Mouse (Mus musculus) midbrain, postnatal 0 days (tissue): Measurements from ENCODE around the gene Irf1. TPM values are rescaled to one million over a fixed set of nuclear protein-coding genes. Genes with fewer than 3 reads are reported as not detected.

ENCODE experiments used
- ATAC-seq: fragments of 200-750 bp; cut with Nextera tagmentation; 2 replicates; pipeline ENCODE4 v1.8.0; 2017; ENCODE audit warnings: moderate number of reproducible peaks, mild to moderate bottlenecking, moderate TSS enrichment, moderate library complexity; ENCODE audit not compliant: low FRiP score
- DNase-seq: peaks from one replicate; pipeline ENCODE4 v3.0.0-alpha.2; 2015; ENCODE audit warnings: low spot score
- H3K27ac ChIP-seq: fragments of 300-500 bp; sonication (generic); 2 replicates; pipeline ENCODE4 v1.5.1; 2014; ENCODE audit warnings: low read depth, mild to moderate bottlenecking, low read length, mixed read lengths
- H3K27me3 ChIP-seq: fragments of 300-500 bp; sonication (generic); 2 replicates; pipeline ENCODE4 v1.6.1; 2014; ENCODE audit warnings: low read length, control low read depth, mixed read lengths; ENCODE audit not compliant: insufficient read depth
- H3K36me3 ChIP-seq: fragments of 300-500 bp; sonication (generic); 2 replicates; pipeline ENCODE4 v1.6.1; 2014; ENCODE audit warnings: low read length, control low read depth, mixed read lengths; ENCODE audit not compliant: insufficient read depth
- H3K4me1 ChIP-seq: fragments of 300-500 bp; sonication (generic); 2 replicates; pipeline ENCODE4 v1.6.1; 2014; ENCODE audit warnings: mild to moderate bottlenecking, control low read depth, antibody characterized with exemption, low read length, mixed read lengths; ENCODE audit not compliant: insufficient read depth
- H3K4me2 ChIP-seq: fragments of 300-500 bp; sonication (generic); 2 replicates; pipeline ENCODE4 v1.6.1; 2014; ENCODE audit warnings: low read depth, mild to moderate bottlenecking, low read length, mixed read lengths; ENCODE audit not compliant: poor library complexity, severe bottlenecking
- H3K4me3 ChIP-seq: fragments of 300-500 bp; sonication (generic); 2 replicates; pipeline ENCODE4 v1.5.1; 2014; ENCODE audit warnings: low read depth, mild to moderate bottlenecking, low read length, moderate library complexity
- H3K9ac ChIP-seq: fragments of 300-500 bp; sonication (generic); replicated peaks from 2 replicates; pipeline ENCODE4 v1.6.1; 2014; ENCODE audit warnings: mild to moderate bottlenecking, low read length, moderate library complexity, mixed read lengths; ENCODE audit not compliant: poor library complexity, severe bottlenecking
- H3K9me3 ChIP-seq: fragments of 300-500 bp; sonication (generic); 2 replicates; pipeline ENCODE4 v1.6.1; 2016; ENCODE audit warnings: low read length, control low read depth
- CTCF ChIP-seq: IDR thresholded peaks from 2 replicates; pipeline ENCODE4 v1.5.1; 2016; ENCODE audit warnings: antibody characterized with exemption, mild to moderate bottlenecking
- WGBS: fragments of 180-500 bp; shearing (Covaris S2); extraction: QIAGEN DNeasy Blood & Tissue Kit; methylation state at CpG from one replicate; pipeline ENCODE4 v1.1.7; 2014; 5-methylcytosine and 5-hydroxymethylcytosine counted together
- polyA plus RNA-seq: library from polyadenylated mRNA; unstranded; fragments of >200 nt; fragmentation: Nextera tagmentation; extraction: Ambion mirVana; gene quantifications from 2 replicates; pipeline ENCODE4 v1.2.1, GENCODE M21; 2015
- total RNA-seq: library from RNA; depleted of rRNA; stranded (reverse); fragments of >200 nt; gene quantifications from 2 replicates; pipeline ENCODE4 v1.2.3, GENCODE M21; 2014

The Irf1 gene
- total and polyA plus RNA-seq, 2 experiments from 2014 or later = 0.93 to 4.0 TPM

DNA sequence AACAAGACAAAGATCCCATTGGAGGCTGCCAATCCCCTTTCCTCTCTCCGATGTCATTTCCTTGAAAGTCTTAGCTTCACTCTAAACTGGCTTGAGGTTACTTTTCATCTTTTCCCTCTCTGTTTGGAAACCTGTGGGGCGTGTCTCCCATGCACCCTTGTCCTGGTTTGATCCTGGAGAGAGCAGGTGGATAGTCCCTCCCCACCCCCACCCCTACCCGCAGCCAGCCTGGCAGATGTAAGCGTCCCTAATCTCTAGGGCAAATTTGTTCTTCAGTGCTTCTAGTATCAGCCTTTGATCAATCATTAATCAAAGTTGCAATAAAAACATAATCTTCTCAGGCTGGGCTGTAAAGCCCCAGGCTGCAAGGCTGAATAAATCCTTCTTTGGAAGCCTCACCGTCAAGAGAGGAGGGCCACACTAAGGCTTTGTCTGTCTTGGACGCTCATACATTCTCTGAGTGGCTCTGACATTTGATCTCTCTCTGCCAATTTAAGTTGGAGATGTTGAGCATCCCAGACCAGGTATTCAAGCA is 27.6 kb downstream of the Irf1 start:
- WGBS = 27% methylated on average over 6 of the region's 6 CpGs
- Histone ChIP-seq H3K27me3 (no peaks in the 10 kb centered on the region), H3K27ac (no peak overlapping the region), H3K9me3 (no peaks in the 10 kb centered on the region), H3K4me1 (peaks cover 7% of the 10 kb centered on the region; the same call in 1 of the 2 replicates), H3K4me3 (no peak overlapping the region), H3K9ac (no peak overlapping the region), H3K36me3 (no peaks in the 10 kb centered on the region), H3K4me2 (no peak overlapping the region)
- DNase-seq (no peak), ATAC-seq (no peak)
- TF ChIP-seq CTCF = no peak

DNA sequence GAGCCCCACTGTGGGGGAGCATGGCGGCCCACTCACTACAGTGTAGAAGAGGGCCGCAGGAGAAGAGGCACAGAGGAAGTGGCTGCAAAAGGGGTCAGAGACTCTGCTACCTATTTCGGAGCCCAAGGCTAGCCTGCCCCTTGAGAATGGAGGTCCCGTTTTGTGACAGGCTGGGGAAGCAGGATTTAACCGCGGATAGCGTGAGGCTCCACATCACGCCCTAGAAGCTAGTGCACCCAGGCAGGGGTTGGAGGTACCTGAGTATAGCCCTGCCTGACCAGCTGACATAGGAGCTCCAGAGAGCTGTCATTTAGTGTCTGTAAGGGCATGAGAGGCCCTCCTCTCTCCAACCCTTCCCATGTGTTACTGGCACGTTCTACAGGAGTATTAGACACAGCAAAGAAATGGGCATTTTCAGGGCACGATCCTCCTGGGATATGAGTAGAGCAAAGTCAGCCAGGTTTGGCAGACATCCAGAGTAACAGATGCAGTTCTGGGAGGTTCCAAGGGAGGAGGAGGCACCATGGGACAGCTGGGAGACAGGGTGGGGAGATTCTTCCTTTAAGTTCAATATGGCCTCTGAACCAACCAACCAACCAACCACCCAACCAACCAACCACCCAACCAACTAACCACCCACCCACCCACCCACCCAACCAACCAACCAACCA is 28.4 kb downstream of the Irf1 start:
- Histone ChIP-seq H3K9me3 (no peaks in the 10 kb centered on the region), H3K36me3 (no peaks in the 10 kb centered on the region), H3K4me2 (no peak overlapping the region), H3K4me3 (no peak overlapping the region), H3K9ac (no peak overlapping the region), H3K27ac (no peak overlapping the region), H3K27me3 (no peaks in the 10 kb centered on the region), H3K4me1 (peaks cover 7% of the 10 kb centered on the region; the same call in 1 of the 2 replicates)
- 87% methylated on average over 10 of the region's 10 CpGs for WGBS
- TF ChIP-seq CTCF = no peak
- ATAC-seq (no peak), DNase-seq (no peak)

DNA sequence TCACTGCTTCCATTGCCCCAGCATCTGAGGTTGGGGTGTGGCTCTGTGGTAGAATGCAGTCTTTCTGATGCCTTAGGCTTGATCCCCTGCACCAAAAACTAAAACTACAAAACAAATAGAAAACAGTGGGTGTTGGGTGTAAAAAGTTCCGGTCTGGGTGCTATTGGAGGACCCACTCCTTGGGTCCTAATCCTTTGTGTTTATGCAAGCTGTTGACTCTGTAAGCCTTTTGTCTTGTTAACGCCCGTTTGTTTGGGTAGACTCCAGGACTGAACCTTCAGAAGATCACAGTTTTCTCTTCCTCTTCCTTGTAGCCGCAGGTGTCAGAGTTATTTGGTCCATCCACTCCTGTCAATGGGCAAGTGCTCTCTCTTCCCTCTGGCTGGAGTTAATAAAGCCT is 30.2 kb downstream of the Irf1 start:
- peaks cover 7% of the 10 kb centered on the region; the same call in 1 of the 2 replicates for H3K4me1 ChIP-seq
- no peak overlapping the region for H3K9ac ChIP-seq
- no peak for ATAC-seq
- no peak overlapping the region for H3K27ac ChIP-seq
- H3K36me3 ChIP-seq = no peaks in the 10 kb centered on the region
- no peaks in the 10 kb centered on the region for H3K9me3 ChIP-seq
- no peak overlapping the region for H3K4me2 ChIP-seq
- no peak for TF ChIP-seq CTCF
- WGBS = 63% methylated on average over 4 of the region's 4 CpGs
- H3K4me3 ChIP-seq = no peak overlapping the region
- DNase-seq = no peak
- no peaks in the 10 kb centered on the region for H3K27me3 ChIP-seq

DNA sequence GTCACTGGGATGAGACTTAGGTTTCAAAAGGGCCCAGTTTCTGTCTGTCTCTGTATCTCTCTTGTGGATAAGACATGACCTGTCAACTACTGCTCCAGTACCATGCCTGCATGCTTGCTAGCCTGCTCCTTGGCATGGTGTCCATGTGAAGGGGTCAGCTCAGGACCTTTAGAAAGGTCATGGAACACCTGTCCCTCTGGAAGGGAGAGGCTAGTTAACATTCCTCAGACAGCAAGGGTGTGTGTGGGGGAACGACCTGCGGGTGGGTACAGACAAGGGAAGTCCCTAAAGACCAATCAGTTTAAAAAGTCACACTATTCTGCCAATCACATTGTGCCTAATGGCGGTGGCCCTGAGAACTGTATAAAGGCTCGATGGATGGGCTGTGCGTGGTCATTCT is 31.2 kb downstream of the Irf1 start:
- Histone ChIP-seq H3K4me2 (no peak overlapping the region), H3K27me3 (no peaks in the 10 kb centered on the region), H3K4me3 (no peak overlapping the region), H3K4me1 (peaks cover 7% of the 10 kb centered on the region; the same call in 1 of the 2 replicates), H3K9ac (no peak overlapping the region), H3K36me3 (no peaks in the 10 kb centered on the region), H3K9me3 (no peaks in the 10 kb centered on the region), H3K27ac (no peak overlapping the region)
- TF ChIP-seq CTCF = no peak
- WGBS = 91% methylated on average over 5 of the region's 5 CpGs
- no peak for DNase-seq
- ATAC-seq = no peak

DNA sequence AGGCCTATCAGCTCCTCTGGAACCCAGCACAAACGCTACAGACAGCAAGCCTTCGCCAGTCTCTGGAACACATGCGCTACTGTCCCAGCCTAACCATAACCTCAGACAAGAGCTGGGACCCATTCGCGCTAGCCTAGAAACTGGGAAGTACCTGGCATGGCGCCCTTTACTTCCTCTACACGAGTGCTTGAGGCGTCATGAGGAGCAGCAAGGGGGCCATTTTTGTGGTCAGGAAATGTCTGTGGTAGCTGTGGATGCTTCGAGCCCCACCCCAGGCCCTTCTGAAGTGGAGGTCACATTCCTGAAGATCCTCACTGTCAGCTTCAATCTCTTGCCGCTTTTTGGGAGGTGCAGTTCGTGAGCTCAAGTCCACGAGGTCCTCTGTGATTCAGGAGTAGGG is 33.3 kb downstream of the Irf1 start:
- H3K9me3 ChIP-seq = no peaks in the 10 kb centered on the region
- no peak for ATAC-seq

DNA sequence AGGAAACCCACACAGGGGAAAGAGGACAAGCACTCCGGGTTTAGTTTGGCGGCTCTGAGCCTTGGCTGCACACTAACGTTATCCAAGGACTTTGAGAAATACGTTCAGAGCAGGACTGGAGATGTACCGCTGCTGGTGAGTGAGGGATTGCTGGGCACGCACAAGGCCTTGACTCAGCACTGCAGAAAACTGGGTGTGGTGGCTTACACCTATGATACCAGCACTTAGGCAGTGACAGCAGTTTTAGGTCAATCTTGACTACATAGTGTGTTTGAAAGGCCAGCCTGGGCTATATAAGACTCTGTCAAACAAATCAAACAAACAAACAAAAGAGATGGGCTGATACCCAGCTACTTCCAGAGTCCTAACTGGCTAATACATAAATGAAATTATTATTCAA is 33.7 kb downstream of the Irf1 start:
- no peak overlapping the region for H3K9ac ChIP-seq
- DNase-seq = no peak
- ATAC-seq = no peak
- H3K4me1 ChIP-seq = no peaks in the 10 kb centered on the region
- no peaks in the 10 kb centered on the region for H3K36me3 ChIP-seq
- 85% methylated on average over 6 of the region's 6 CpGs for WGBS
- H3K4me3 ChIP-seq = no peak overlapping the region
- H3K9me3 ChIP-seq = no peaks in the 10 kb centered on the region
- TF ChIP-seq CTCF = no peak
- H3K27ac ChIP-seq = no peak overlapping the region
- H3K4me2 ChIP-seq = no peak overlapping the region
- H3K27me3 ChIP-seq = no peaks in the 10 kb centered on the region

More for the DNA sequence above, 33.3 kb downstream of the Irf1 start:
- no peaks in the 10 kb centered on the region for H3K4me1 ChIP-seq
- no peak for TF ChIP-seq CTCF
- no peak for DNase-seq
- no peak overlapping the region for H3K9ac ChIP-seq
- WGBS = 89% methylated on average over 12 of the region's 12 CpGs
- H3K36me3 ChIP-seq = no peaks in the 10 kb centered on the region
- H3K27me3 ChIP-seq = no peaks in the 10 kb centered on the region
- no peak overlapping the region for H3K4me3 ChIP-seq
- no peak overlapping the region for H3K27ac ChIP-seq
- H3K4me2 ChIP-seq = no peak overlapping the region
